Mouse (Mus musculus): Measurements from ENCODE around the gene Gtf2h5. TPM values are rescaled to one million over a fixed set of nuclear protein-coding genes. Genes with fewer than 3 reads are reported as not detected.

The Gtf2h5 gene
- total and polyA plus RNA-seq, 2 experiments from 2014 or later: 48.7 to 243 TPM

- WGBS: 74% methylated on average over 3 of the region's 3 CpGs
- H3K4me3 ChIP-seq (ENCODE audit: low read depth, low read length): no peak overlapping the region
Observed at GRCm38 (mm10) chr17:6128039-6128438, 48.5 kb downstream of the Gtf2h5 start.

GRCm38 (mm10) chr17:6129361-6129760, 49.8 kb downstream of the Gtf2h5 start:
- Histone ChIP-seq H3K4me1 (ENCODE audit: insufficient read depth, low read length) (no peaks in the 10 kb centered on the region), H3K27me3 (ENCODE audit: insufficient read depth, low read length) (no peaks in the 10 kb centered on the region), H3K9ac (replicated peaks; ENCODE audit: low read length, poor library complexity, severe bottlenecking) (no peak overlapping the region), H3K4me2 (ENCODE audit: low read depth, low read length, poor library complexity, severe bottlenecking) (no peak overlapping the region), H3K4me3 (ENCODE audit: low read depth, low read length) (no peak overlapping the region), H3K36me3 (ENCODE audit: insufficient read depth, low read length) (no peaks in the 10 kb centered on the region; the same call in 1 of the 2 replicates), H3K9me3 (ENCODE audit: low read length) (no peaks in the 10 kb centered on the region), H3K27ac (ENCODE audit: low read depth, low read length) (no peak overlapping the region)
- ATAC-seq (ENCODE audit: low FRiP score) (no peak), DNase-seq (ENCODE audit: low spot score) (peak; percentile 83)
- WGBS: 68% methylated on average over 4 of the region's 4 CpGs
- no peak for TF ChIP-seq CTCF (IDR thresholded peaks at IDR 0.05)

More at GRCm38 (mm10) chr17:6128039-6128438, 48.5 kb downstream of the Gtf2h5 start:
- Histone ChIP-seq H3K27me3 (ENCODE audit: insufficient read depth, low read length) (no peaks in the 10 kb centered on the region), H3K4me1 (ENCODE audit: insufficient read depth, low read length) (no peaks in the 10 kb centered on the region), H3K9me3 (ENCODE audit: low read length) (no peaks in the 10 kb centered on the region), H3K9ac (replicated peaks; ENCODE audit: low read length, poor library complexity, severe bottlenecking) (no peak overlapping the region), H3K4me2 (ENCODE audit: low read depth, low read length, poor library complexity, severe bottlenecking) (no peak overlapping the region), H3K36me3 (ENCODE audit: insufficient read depth, low read length) (no peaks in the 10 kb centered on the region), H3K27ac (ENCODE audit: low read depth, low read length) (no peak overlapping the region)
- no peak for ATAC-seq (ENCODE audit: low FRiP score)
- TF ChIP-seq CTCF (IDR thresholded peaks at IDR 0.05): no peak
- no peak for DNase-seq (ENCODE audit: low spot score)

GRCm38 (mm10) chr17:6131083-6131482, 51.5 kb downstream of the Gtf2h5 start:
- no peak overlapping the region for H3K4me3 ChIP-seq (ENCODE audit: low read depth, low read length)
- no peaks in the 10 kb centered on the region for H3K4me1 ChIP-seq (ENCODE audit: insufficient read depth, low read length)
- WGBS: 100% methylated on average over 3 of the region's 3 CpGs
- H3K4me2 ChIP-seq (ENCODE audit: low read depth, low read length, poor library complexity, severe bottlenecking): no peak overlapping the region
- DNase-seq (ENCODE audit: low spot score): no peak
- TF ChIP-seq CTCF (IDR thresholded peaks at IDR 0.05): no peak
- H3K9me3 ChIP-seq (ENCODE audit: low read length): no peaks in the 10 kb centered on the region
- no peaks in the 10 kb centered on the region for H3K27me3 ChIP-seq (ENCODE audit: insufficient read depth, low read length)
- H3K36me3 ChIP-seq (ENCODE audit: insufficient read depth, low read length): no peaks in the 10 kb centered on the region; the same call in 1 of the 2 replicates
- no peak overlapping the region for H3K27ac ChIP-seq (ENCODE audit: low read depth, low read length)
- no peak overlapping the region for H3K9ac ChIP-seq (replicated peaks; ENCODE audit: low read length, poor library complexity, severe bottlenecking)
- ATAC-seq (ENCODE audit: low FRiP score): no peak

Small RNAs within 50 kb of the gene (microRNA-seq; reads per million reads assigned to microRNA genes)
- not detected for gene Gm22774 (ENCODE audit: borderline number of aligned reads)

Other genes starting within 250 kb of the Gtf2h5 start
- gene Snx9, start 238.5 kb upstream of the Gtf2h5 start, total RNA-seq (2014; rRNA removed): 10.4 and 11.3 TPM in 2 replicates
- 4.8 and 5.3 TPM in 2 replicates for gene Snx9, start 238.5 kb upstream of the Gtf2h5 start, polyA plus RNA-seq (2015; fragmentation: Nextera tagmentation; extraction: Ambion mirVana)
- gene Synj2, start 138.5 kb upstream of the Gtf2h5 start, total RNA-seq (2014; rRNA removed): 3.1 and 4.0 TPM in 2 replicates
- gene Synj2, start 138.5 kb upstream of the Gtf2h5 start, polyA plus RNA-seq (2015; fragmentation: Nextera tagmentation; extraction: Ambion mirVana): 1.8 and 2.3 TPM in 2 replicates
- gene Serac1, start within 50 bp of the Gtf2h5 start, total RNA-seq (2014; rRNA removed): 14.3 and 22.3 TPM in 2 replicates
- gene Serac1, start within 50 bp of the Gtf2h5 start, polyA plus RNA-seq (2015; fragmentation: Nextera tagmentation; extraction: Ambion mirVana): 6.7 and 6.8 TPM in 2 replicates
- 268 and 400 TPM in 2 replicates for gene Tulp4, start 26.7 kb downstream of the Gtf2h5 start, total RNA-seq (2014; rRNA removed)
- gene Tulp4, start 26.7 kb downstream of the Gtf2h5 start, polyA plus RNA-seq (2015; fragmentation: Nextera tagmentation; extraction: Ambion mirVana): 74.3 and 87.9 TPM in 2 replicates
- gene Tmem181a, start 177.1 kb downstream of the Gtf2h5 start, total RNA-seq (2014; rRNA removed): 83.4 and 94.2 TPM in 2 replicates
- gene Tmem181a, start 177.1 kb downstream of the Gtf2h5 start, polyA plus RNA-seq (2015; fragmentation: Nextera tagmentation; extraction: Ambion mirVana): 68.0 and 75.7 TPM in 2 replicates
- gene Dynlt1a, start 237.7 kb downstream of the Gtf2h5 start, total RNA-seq (2014; rRNA removed): 31.2 and 32.6 TPM in 2 replicates
- 44.0 and 45.0 TPM in 2 replicates for gene Dynlt1a, start 237.7 kb downstream of the Gtf2h5 start, polyA plus RNA-seq (2015; fragmentation: Nextera tagmentation; extraction: Ambion mirVana)

All from midbrain, postnatal 0 days (tissue).